Mouse (Mus musculus): ENCODE measurements at regions not wholly inside any gene's neighbourhood (a gene's known extent, or its start where the extent isn't known, plus 50 kb on each side); places are given as distances from the start of the nearest gene placed in this dataset.

DNA sequence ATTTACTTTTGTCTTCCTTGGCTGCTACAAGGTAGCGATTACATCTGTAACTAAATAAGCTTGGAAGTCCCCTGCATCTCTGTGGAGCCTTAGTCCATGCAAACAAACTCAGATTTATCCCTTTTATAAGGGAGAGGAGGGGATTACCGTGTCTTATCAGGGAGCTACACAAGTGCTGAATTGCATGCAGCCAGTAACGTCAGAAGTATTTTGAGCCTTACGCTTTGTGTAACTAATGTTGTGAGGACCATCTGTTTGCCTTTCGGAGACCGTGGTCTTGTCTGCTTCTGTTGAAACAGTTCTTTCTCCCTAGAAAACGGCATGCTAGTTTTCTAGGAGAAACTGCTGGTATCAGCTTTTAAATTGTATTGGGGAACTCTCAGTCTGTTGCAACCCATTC lies 58.0 kb upstream of the Dmrta1 start:
- no peak overlapping the region for H3K4me3 ChIP-seq (ENCODE audit: low read length)
- H3K9me3 ChIP-seq (ENCODE audit: control insufficient read depth, low read length): no peaks in the 10 kb centered on the region
- H3K4me2 ChIP-seq (ENCODE audit: low read depth, low read length): no peak overlapping the region
- H3K27ac ChIP-seq (ENCODE audit: low read length): no peak overlapping the region
- no peak for ATAC-seq (ENCODE audit: low read depth)
- H3K27me3 ChIP-seq (ENCODE audit: control insufficient read depth, insufficient read depth, low read depth, low read length): no peaks in the 10 kb centered on the region
- WGBS: 33% methylated on average over 7 of the region's 7 CpGs
- no peak overlapping the region for H3K9ac ChIP-seq (ENCODE audit: low read length)
- no peaks in the 10 kb centered on the region for H3K36me3 ChIP-seq (ENCODE audit: control insufficient read depth, insufficient read depth, low read length)
- no peaks in the 10 kb centered on the region for H3K4me1 ChIP-seq (replicated peaks; ENCODE audit: control insufficient read depth, insufficient read depth, low read length)

DNA sequence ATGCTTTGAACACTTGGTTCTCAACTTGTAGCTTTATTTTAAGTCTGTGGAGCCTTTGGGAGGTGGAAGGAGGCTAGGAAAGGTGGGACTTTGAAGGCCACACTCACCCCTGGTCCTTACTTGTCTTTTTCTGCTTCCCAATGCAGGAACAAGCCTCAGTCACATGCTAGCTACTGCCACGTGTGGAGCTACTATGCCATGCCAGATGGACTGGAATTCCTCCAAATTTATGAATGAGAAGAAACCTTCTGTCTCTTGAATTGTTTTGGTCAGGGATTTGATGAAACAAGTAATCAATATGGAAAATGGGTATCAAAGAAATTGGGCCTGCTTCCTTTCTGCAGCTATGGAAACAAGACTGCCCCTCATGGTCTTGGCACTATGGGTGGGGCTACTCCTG lies 74.5 kb upstream of the Dmrta1 start:
- Histone ChIP-seq H3K27me3 (ENCODE audit: control insufficient read depth, insufficient read depth, low read depth, low read length) (no peaks in the 10 kb centered on the region), H3K9me3 (ENCODE audit: control insufficient read depth, low read length) (no peaks in the 10 kb centered on the region), H3K4me3 (ENCODE audit: low read length) (no peak overlapping the region), H3K4me2 (ENCODE audit: low read depth, low read length) (no peak overlapping the region), H3K4me1 (replicated peaks; ENCODE audit: control insufficient read depth, insufficient read depth, low read length) (no peaks in the 10 kb centered on the region), H3K36me3 (ENCODE audit: control insufficient read depth, insufficient read depth, low read length) (no peaks in the 10 kb centered on the region), H3K27ac (ENCODE audit: low read length) (no peak overlapping the region), H3K9ac (ENCODE audit: low read length) (no peak overlapping the region)
- WGBS: 53% methylated on average over 1 of the region's 1 CpGs
- no peak for ATAC-seq (ENCODE audit: low read depth)

DNA sequence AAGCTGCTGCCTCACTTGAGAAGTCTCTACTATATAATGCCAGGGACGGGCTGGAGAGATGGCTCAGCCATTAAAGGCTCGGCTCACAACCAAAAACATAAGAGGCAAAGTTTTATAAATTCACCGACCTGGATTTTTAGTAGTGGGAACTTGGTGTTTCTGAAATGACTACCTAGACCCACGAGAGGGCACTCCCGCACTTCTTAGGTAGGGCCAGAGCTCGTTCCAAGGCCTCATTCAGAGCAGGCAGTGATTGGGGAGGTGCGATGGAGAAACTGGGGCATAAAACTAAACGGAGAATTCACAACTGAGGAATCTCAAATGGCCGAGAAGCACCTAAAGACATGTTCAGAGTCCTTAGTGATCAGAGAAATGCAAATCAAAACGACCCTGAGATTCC lies 103.7 kb upstream of the Dmrta1 start:
- Histone ChIP-seq H3K4me1 (replicated peaks; ENCODE audit: control insufficient read depth, insufficient read depth, low read length) (no peaks in the 10 kb centered on the region), H3K36me3 (ENCODE audit: control insufficient read depth, insufficient read depth, low read length) (no peaks in the 10 kb centered on the region), H3K4me3 (ENCODE audit: low read length) (no peak overlapping the region), H3K4me2 (ENCODE audit: low read depth, low read length) (no peak overlapping the region), H3K9me3 (ENCODE audit: control insufficient read depth, low read length) (no peaks in the 10 kb centered on the region), H3K27ac (ENCODE audit: low read length) (no peak overlapping the region), H3K27me3 (ENCODE audit: control insufficient read depth, insufficient read depth, low read depth, low read length) (no peaks in the 10 kb centered on the region), H3K9ac (ENCODE audit: low read length) (no peak overlapping the region)
- 11% methylated on average over 10 of the region's 10 CpGs for WGBS
- ATAC-seq (ENCODE audit: low read depth): no peak

DNA sequence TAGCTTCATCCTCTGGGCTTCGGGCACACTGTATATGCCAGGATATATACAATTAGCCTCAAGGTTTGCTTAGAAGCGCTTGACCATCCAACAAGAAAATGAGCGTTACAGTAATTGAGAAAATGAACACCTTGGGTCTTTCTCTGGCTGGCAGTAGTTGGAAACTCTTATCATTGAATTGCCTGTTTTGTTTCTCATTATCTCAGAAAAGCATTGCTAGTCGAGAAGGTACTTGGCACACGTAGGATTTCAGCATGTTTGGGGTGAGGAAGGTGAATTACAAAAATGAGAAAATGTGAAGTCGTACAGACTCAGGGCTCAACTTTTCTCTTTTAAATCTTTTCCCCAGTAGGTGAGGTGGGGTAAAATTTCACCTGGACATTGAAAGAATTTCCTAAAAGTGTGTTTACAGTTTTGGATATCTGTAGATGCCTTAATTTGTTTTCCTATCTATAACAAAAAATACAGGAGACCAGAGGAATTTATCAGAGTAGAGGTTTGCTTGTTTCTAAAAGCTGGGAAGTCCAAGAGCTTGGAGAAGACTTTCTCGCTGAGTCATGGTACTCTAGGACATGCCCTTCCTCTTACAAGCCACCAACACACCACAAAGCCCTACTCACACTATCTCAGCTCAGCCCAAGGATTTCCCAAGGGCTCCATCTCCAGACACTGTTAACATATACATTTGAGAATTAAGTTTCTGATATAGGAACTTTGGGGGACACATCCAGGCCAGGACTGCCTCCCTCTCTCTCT lies 124.3 kb upstream of the Dmrta1 start:
- Histone ChIP-seq H3K4me3 (ENCODE audit: low read length) (no peak overlapping the region), H3K36me3 (ENCODE audit: control insufficient read depth, insufficient read depth, low read length) (no peaks in the 10 kb centered on the region), H3K4me1 (replicated peaks; ENCODE audit: control insufficient read depth, insufficient read depth, low read length) (no peaks in the 10 kb centered on the region), H3K9ac (ENCODE audit: low read length) (no peak overlapping the region), H3K9me3 (ENCODE audit: control insufficient read depth, low read length) (no peaks in the 10 kb centered on the region), H3K27ac (ENCODE audit: low read length) (no peak overlapping the region), H3K4me2 (ENCODE audit: low read depth, low read length) (no peak overlapping the region), H3K27me3 (ENCODE audit: control insufficient read depth, insufficient read depth, low read depth, low read length) (no peaks in the 10 kb centered on the region)
- no peak for ATAC-seq (ENCODE audit: low read depth)
- 71% methylated on average over 7 of the region's 7 CpGs for WGBS

DNA sequence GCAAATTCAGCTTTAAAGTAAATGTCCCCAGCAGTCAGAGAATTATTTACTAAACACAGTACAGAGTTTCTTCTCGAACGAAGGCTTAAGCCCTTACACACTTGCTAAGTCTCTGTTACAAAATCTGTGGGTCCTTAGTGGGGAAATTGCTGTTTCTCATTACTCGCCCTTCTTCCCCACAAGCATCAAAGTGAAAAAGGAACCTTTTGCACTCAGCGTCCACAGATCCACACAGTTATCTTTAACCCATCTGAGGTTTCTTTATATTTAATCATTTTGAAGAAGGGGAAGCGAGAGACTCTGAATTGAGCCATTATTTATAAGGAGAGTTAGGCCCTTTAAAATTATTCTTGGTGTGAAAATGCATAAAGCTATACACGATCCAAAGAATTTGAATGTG lies 126.7 kb upstream of the Dmrta1 start:
- H3K9me3 ChIP-seq (ENCODE audit: control insufficient read depth, low read length): no peaks in the 10 kb centered on the region
- no peaks in the 10 kb centered on the region for H3K36me3 ChIP-seq (ENCODE audit: control insufficient read depth, insufficient read depth, low read length)
- no peak overlapping the region for H3K9ac ChIP-seq (ENCODE audit: low read length)
- H3K4me2 ChIP-seq (ENCODE audit: low read depth, low read length): no peak overlapping the region
- no peaks in the 10 kb centered on the region for H3K4me1 ChIP-seq (replicated peaks; ENCODE audit: control insufficient read depth, insufficient read depth, low read length)
- H3K27ac ChIP-seq (ENCODE audit: low read length): no peak overlapping the region
- H3K4me3 ChIP-seq (ENCODE audit: low read length): no peak overlapping the region
- 74% methylated on average over 6 of the region's 6 CpGs for WGBS
- H3K27me3 ChIP-seq (ENCODE audit: control insufficient read depth, insufficient read depth, low read depth, low read length): no peaks in the 10 kb centered on the region
- no peak for ATAC-seq (ENCODE audit: low read depth)

DNA sequence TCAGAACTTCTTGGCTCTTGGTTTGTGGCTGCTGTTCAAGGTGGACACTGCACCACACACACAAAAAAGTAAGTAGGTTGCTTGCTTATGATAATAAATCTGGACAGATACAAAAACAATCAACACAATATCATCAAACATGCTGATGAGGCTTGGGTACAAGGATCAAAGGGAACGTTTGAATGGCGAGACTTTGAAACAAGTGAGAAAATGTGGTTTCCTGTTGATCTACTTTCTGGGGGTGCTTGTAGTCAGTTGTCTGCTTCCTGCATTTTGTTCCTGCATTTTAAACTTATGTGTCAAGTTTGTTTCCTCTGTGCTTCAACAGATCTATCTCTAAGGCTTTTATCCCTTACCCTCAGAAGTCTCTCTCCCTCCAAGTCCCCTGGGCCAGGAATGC lies 128.7 kb upstream of the Dmrta1 start:
- H3K4me1 ChIP-seq (replicated peaks; ENCODE audit: control insufficient read depth, insufficient read depth, low read length): no peaks in the 10 kb centered on the region
- no peaks in the 10 kb centered on the region for H3K27me3 ChIP-seq (ENCODE audit: control insufficient read depth, insufficient read depth, low read depth, low read length)
- H3K27ac ChIP-seq (ENCODE audit: low read length): no peak overlapping the region
- H3K4me3 ChIP-seq (ENCODE audit: low read length): no peak overlapping the region
- H3K4me2 ChIP-seq (ENCODE audit: low read depth, low read length): no peak overlapping the region
- ATAC-seq (ENCODE audit: low read depth): no peak
- no peaks in the 10 kb centered on the region for H3K9me3 ChIP-seq (ENCODE audit: control insufficient read depth, low read length)
- no peak overlapping the region for H3K9ac ChIP-seq (ENCODE audit: low read length)
- WGBS: 70% methylated on average over 2 of the region's 2 CpGs
- no peaks in the 10 kb centered on the region for H3K36me3 ChIP-seq (ENCODE audit: control insufficient read depth, insufficient read depth, low read length)

DNA sequence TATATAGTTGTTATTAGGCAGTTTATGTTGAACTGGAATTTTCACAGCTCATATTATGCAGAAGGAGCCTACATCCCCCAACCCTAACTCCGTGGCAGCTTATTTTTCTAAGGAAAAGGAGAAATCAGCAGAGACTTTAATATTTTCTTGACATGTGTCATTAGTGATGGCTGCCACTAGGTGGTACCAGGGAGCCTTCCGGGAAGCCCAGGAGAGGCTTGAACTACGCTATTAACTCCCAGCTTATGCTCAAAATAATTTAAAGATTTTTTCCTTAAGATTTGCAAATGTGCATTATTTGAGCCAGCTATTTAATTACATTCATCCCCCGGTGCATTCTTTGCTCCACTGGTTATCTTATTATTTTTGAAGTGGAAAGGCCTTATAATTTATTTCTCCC lies 146.8 kb upstream of the Dmrta1 start:
- H3K9ac ChIP-seq (ENCODE audit: low read length): no peak overlapping the region
- no peak overlapping the region for H3K4me3 ChIP-seq (ENCODE audit: low read length)
- H3K36me3 ChIP-seq (ENCODE audit: control insufficient read depth, insufficient read depth, low read length): no peaks in the 10 kb centered on the region
- H3K27me3 ChIP-seq (ENCODE audit: control insufficient read depth, insufficient read depth, low read depth, low read length): peaks cover 8% of the 10 kb centered on the region
- H3K27ac ChIP-seq (ENCODE audit: low read length): no peak overlapping the region
- no peak for ATAC-seq (ENCODE audit: low read depth)
- H3K4me2 ChIP-seq (ENCODE audit: low read depth, low read length): no peak overlapping the region
- no peaks in the 10 kb centered on the region for H3K4me1 ChIP-seq (replicated peaks; ENCODE audit: control insufficient read depth, insufficient read depth, low read length)
- WGBS: 9% methylated on average over 4 of the region's 4 CpGs
- H3K9me3 ChIP-seq (ENCODE audit: control insufficient read depth, low read length): no peaks in the 10 kb centered on the region

DNA sequence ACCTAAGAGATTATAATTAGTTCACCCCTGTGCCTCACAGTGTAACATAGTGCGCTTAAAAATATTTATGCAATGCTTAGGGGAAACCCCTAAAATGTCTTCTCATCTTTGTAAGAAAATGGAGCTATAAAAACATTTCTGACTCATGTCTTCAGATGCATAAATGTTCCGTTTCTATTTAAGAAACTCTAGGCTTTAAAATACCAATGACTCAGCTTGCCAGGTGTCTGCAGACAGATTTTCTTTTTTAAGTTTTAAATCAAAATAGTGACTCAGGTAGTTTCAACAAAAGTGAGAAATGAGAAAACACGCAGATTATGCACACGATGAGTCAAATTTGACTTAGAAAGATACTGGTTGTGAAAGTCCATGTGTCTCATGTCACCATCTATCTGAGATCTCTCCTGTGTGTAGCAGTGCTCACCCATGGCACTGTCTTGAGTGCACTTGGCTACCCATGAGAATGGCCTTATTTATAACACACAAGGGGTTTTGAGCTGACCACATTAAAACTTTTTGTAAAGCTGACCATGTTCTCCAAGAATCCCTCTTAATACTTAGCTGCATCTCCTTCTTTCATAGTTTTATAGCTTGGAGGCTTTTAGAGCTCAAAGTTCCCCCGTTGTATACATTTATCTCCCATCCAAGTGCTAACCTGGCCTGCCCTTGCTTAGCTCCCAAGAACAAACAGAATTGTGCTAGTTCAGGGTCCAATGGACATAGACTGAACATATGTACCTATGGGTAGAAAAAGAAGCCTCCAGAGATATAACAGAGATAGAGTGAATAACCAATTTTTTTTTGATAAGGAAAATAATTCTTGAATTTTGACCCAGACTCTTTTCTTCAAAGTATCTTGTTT lies 149.0 kb upstream of the Dmrta1 start:
- H3K9ac ChIP-seq (ENCODE audit: low read length): no peak overlapping the region
- no peaks in the 10 kb centered on the region for H3K9me3 ChIP-seq (ENCODE audit: control insufficient read depth, low read length)
- no peak overlapping the region for H3K4me2 ChIP-seq (ENCODE audit: low read depth, low read length)
- no peak overlapping the region for H3K27ac ChIP-seq (ENCODE audit: low read length)
- ATAC-seq (ENCODE audit: low read depth): no peak
- 75% methylated on average over 5 of the region's 5 CpGs for WGBS
- no peaks in the 10 kb centered on the region for H3K36me3 ChIP-seq (ENCODE audit: control insufficient read depth, insufficient read depth, low read length)
- no peak overlapping the region for H3K4me3 ChIP-seq (ENCODE audit: low read length)
- H3K4me1 ChIP-seq (replicated peaks; ENCODE audit: control insufficient read depth, insufficient read depth, low read length): no peaks in the 10 kb centered on the region
- H3K27me3 ChIP-seq (ENCODE audit: control insufficient read depth, insufficient read depth, low read depth, low read length): peaks cover 16% of the 10 kb centered on the region

DNA sequence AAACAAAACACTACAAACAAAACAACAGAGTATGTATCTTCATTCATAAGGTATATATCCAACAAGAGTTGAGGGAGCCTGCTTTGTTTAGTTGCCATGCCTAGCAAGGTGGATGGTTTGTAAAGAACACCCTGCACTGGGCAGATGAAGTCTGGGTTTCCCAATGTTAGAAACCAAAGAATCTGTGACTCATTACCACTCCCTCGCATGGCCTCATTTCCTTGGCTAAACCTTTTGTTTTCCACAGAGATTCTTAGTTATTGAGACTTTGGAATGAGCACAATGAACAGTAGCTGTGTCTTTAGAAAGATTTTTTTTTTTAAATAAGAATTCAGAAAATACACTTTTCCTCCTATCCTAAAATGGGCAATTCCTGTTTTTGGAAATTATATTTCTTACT lies 151.3 kb upstream of the Dmrta1 start:
- Histone ChIP-seq H3K4me1 (replicated peaks; ENCODE audit: control insufficient read depth, insufficient read depth, low read length) (0 out of 2 replicates have a peak, but pooled peaks cover 4% of the 10 kb centered on the region), H3K9ac (ENCODE audit: low read length) (no peak overlapping the region), H3K4me2 (ENCODE audit: low read depth, low read length) (no peak overlapping the region), H3K27me3 (ENCODE audit: control insufficient read depth, insufficient read depth, low read depth, low read length) (peaks cover 29% of the 10 kb centered on the region), H3K27ac (ENCODE audit: low read length) (no peak overlapping the region), H3K9me3 (ENCODE audit: control insufficient read depth, low read length) (no peaks in the 10 kb centered on the region), H3K36me3 (ENCODE audit: control insufficient read depth, insufficient read depth, low read length) (no peaks in the 10 kb centered on the region), H3K4me3 (ENCODE audit: low read length) (no peak overlapping the region)
- 60% methylated on average over 1 of the region's 1 CpGs for WGBS
- no peak for ATAC-seq (ENCODE audit: low read depth)
